Comparison of ENCODE assay signal across 8 mouse cellular contexts in genomic region chr17:85090120-85091099, GRCm38 (mm10). TPM values are rescaled to one million over a fixed set of nuclear protein-coding genes. Genes with fewer than 3 reads are reported as not detected.
A peak's percentile ranks its signal among the peaks of the same experiment; 100 is the strongest.
DNase-seq lines count a peak whose midpoint lies in the region; ATAC-seq and TF ChIP-seq lines count a peak whose summit lies in the region.

Prepl (minus strand) TSS chr17:85090241.
Camkmt (plus strand) TSS chr17:85090552.

- H3K4me1 ChIP-seq in bone marrow macrophage, adult 2 months (ENCODE audit: control insufficient read depth, insufficient read depth, low read length), result peaks cover 4% of the 10 kb centered on the region
- H3K4me1 ChIP-seq in embryonic fibroblast, embryonic 13.5 days (ENCODE audit: control insufficient read depth, insufficient read depth, low read length), result no peaks in the 10 kb centered on the region
- 0 out of 2 replicates have a peak, but pooled peaks cover 5% of the 10 kb centered on the region for H3K4me1 ChIP-seq in kidney, embryonic 14.5 days (ENCODE audit: control insufficient read depth, insufficient read depth, low read length)
- peaks cover 9% of the 10 kb centered on the region for H3K4me1 ChIP-seq in limb, embryonic 15.5 days

- H3K36me3 ChIP-seq in kidney, embryonic 14.5 days (ENCODE audit: control insufficient read depth, insufficient read depth, low read length), result no peaks in the 10 kb centered on the region
- no peaks in the 10 kb centered on the region for H3K36me3 ChIP-seq in limb, embryonic 15.5 days

- H3K4me2 ChIP-seq in kidney, embryonic 14.5 days (replicated peaks; ENCODE audit: low read depth, low read length), result peak within 1 kb of the TSS; percentile 81
- H3K4me2 ChIP-seq in limb, embryonic 15.5 days, result peak within 1 kb of the TSS; percentile 81

- H3K9ac ChIP-seq in kidney, embryonic 14.5 days (ENCODE audit: low read depth, low read length), result peak within 1 kb of the TSS; percentile 79
- peak within 1 kb of the TSS; percentile 79 for H3K9ac ChIP-seq in limb, embryonic 15.5 days

- H3K27me3 ChIP-seq in kidney, embryonic 14.5 days (ENCODE audit: control insufficient read depth, insufficient read depth, low read length), result no peaks in the 10 kb centered on the region
- H3K27me3 ChIP-seq in limb, embryonic 15.5 days, result no peaks in the 10 kb centered on the region

- H3K27ac ChIP-seq in bone marrow macrophage, adult 2 months (ENCODE audit: insufficient read depth, low read depth, low read length), result peak within 1 kb of the TSS; percentile 47
- H3K27ac ChIP-seq in embryonic fibroblast, embryonic 13.5 days (ENCODE audit: insufficient read depth, low read length), result peak within 1 kb of the TSS; percentile 52
- H3K27ac ChIP-seq in kidney, embryonic 14.5 days (ENCODE audit: low read depth, low read length), result peak within 1 kb of the TSS; percentile 83
- peak within 1 kb of the TSS; percentile 87 for H3K27ac ChIP-seq in limb, embryonic 15.5 days

- no peak for TF ChIP-seq POLR2A in bone marrow macrophage, adult 2 months (IDR thresholded peaks at IDR 0.05; ENCODE audit: borderline replicate concordance, low read depth, low read length)
- TF ChIP-seq POLR2A in embryonic fibroblast, embryonic 13.5 days (IDR thresholded peaks at IDR 0.05; ENCODE audit: low read depth, low read length), result peak; percentile 92

- under 1% methylated on average over 57 of the region's 63 CpGs for WGBS in kidney, embryonic 14.5 days
- WGBS in limb, embryonic 15.5 days, result under 1% methylated on average over 63 of the region's 63 CpGs

- TF ChIP-seq CTCF in bone marrow macrophage, adult 2 months (IDR thresholded peaks at IDR 0.05; ENCODE audit: low read depth, low read length), result no peak
- no peak for TF ChIP-seq CTCF in embryonic fibroblast, embryonic 13.5 days (IDR thresholded peaks at IDR 0.05; ENCODE audit: borderline replicate concordance, insufficient read depth, low read length)

- peak within 1 kb of the TSS; percentile 75 for H3K4me3 ChIP-seq in bone marrow macrophage, adult 2 months (ENCODE audit: insufficient read depth, low read length)
- H3K4me3 ChIP-seq in embryonic fibroblast, embryonic 13.5 days (ENCODE audit: insufficient read depth, low read length), result peak within 1 kb of the TSS; percentile 95
- H3K4me3 ChIP-seq in kidney, embryonic 14.5 days (ENCODE audit: low read length), result peak within 1 kb of the TSS; percentile 87
- H3K4me3 ChIP-seq in limb, embryonic 15.5 days, result peak within 1 kb of the TSS; percentile 95

- no peaks in the 10 kb centered on the region for H3K9me3 ChIP-seq in kidney, embryonic 14.5 days (ENCODE audit: control insufficient read depth, low read length)
- no peaks in the 10 kb centered on the region for H3K9me3 ChIP-seq in limb, embryonic 15.5 days

- ATAC-seq in kidney, embryonic 14.5 days (ENCODE audit: low FRiP score, low TSS enrichment), result peak; percentile 99
- ATAC-seq in limb, embryonic 15.5 days (ENCODE audit: insufficient number of reproducible peaks, low FRiP score, low TSS enrichment, low read depth), result peak; percentile 98

- DNase-seq in A20 (ENCODE audit: low read depth, low spot score), result peak; percentile 98
- peak; percentile 95 to 96 for DNase-seq in heart, adult 9 months (ENCODE audit: low spot score in 2 of 2)
- DNase-seq in monocyte, adult 2 months (ENCODE audit: low read depth in 1 of 2, low spot score in 2 of 2), result peak; percentile 95
- DNase-seq in spleen, postnatal 36 days (ENCODE audit: low spot score in 2 of 2), result peak; percentile 95 to 96

RNA-seq across cellular contexts. Expression of gene Prepl, which starts in this region (rescaled TPM):
- 16.3 and 16.7 TPM in 2 replicates for polyA plus RNA-seq in bone marrow macrophage, adult 2 months (2012; ENCODE audit: insufficient read depth, insufficient read length, missing spikeins)
- 60.7 and 80.4 TPM in 2 replicates for polyA plus RNA-seq in embryonic fibroblast, embryonic 13.5 days (2011; ENCODE audit: insufficient read length, low read depth, missing spikeins)
- polyA plus RNA-seq in kidney, embryonic 14.5 days (2014; fragmentation: Nextera tagmentation; extraction: Ambion mirVana), result 18.3 and 35.6 TPM in 2 replicates
- 25.6 and 37.6 TPM in 2 replicates for polyA plus RNA-seq in limb, embryonic 15.5 days (2015; fragmentation: Nextera tagmentation; extraction: Ambion mirVana)

RNA-seq across cellular contexts. Expression of gene Camkmt, which starts in this region (rescaled TPM):
- polyA plus RNA-seq in bone marrow macrophage, adult 2 months (2012; ENCODE audit: insufficient read depth, insufficient read length, missing spikeins), result 10.8 and 11.8 TPM in 2 replicates
- polyA plus RNA-seq in embryonic fibroblast, embryonic 13.5 days (2011; ENCODE audit: insufficient read length, low read depth, missing spikeins), result 3.4 and 4.8 TPM in 2 replicates
- polyA plus RNA-seq in kidney, embryonic 14.5 days (2014; fragmentation: Nextera tagmentation; extraction: Ambion mirVana), result 12.5 and 13.1 TPM in 2 replicates
- 11.7 and 12.3 TPM in 2 replicates for polyA plus RNA-seq in limb, embryonic 15.5 days (2015; fragmentation: Nextera tagmentation; extraction: Ambion mirVana)

Comparison
In these comparisons a context has a peak if more than half of its experiments do, and no peak if none do; other contexts are left out.
1. Peak in every context shown above with its lines: DNase-seq, ATAC-seq, H3K4me3 ChIP-seq and H3K27ac ChIP-seq.